Mouse (Mus musculus) telencephalon, adult 2 months (tissue): Measurements from ENCODE around the gene Gm8890.
"Not testable (repeated sequence)": the region's sequence is repeated elsewhere in the genome, so short reads cannot be mapped to it uniquely, and the experiment has no call there.

Source experiments
- DNase-seq: peaks from one replicate; pipeline ENCODE4 v3.0.0-alpha.2; 2011; ENCODE audit warnings: low read depth, low spot score

Gene Gm8890

GRCm38 (mm10) chr5:11255733-11256132 lies at the start of gene Gm8890:
Gm8890 (plus strand) TSS chr5:11256033.
- DNase-seq, result not testable (repeated sequence)

GRCm38 (mm10) chr5:11256221-11256620 lies 388 bp downstream of the Gm8890 start:
- DNase-seq, result not testable (repeated sequence)
